Mouse (Mus musculus) embryonic fibroblast, embryonic 13.5 days (primary cell): ENCODE data around the gene Pphln1.

ENCODE experiments used
- CTCF ChIP-seq: IDR thresholded peaks from 2 replicates; pipeline ENCODE4 v1.5.1; 2011; ENCODE audit warnings: mild to moderate bottlenecking, control low read depth, low read length, moderate library complexity, borderline replicate concordance; ENCODE audit not compliant: insufficient read depth
- POLR2A ChIP-seq: IDR thresholded peaks from 2 replicates; pipeline ENCODE4 v1.6.1; 2011; ENCODE audit warnings: low read depth, mild to moderate bottlenecking, control low read depth, low read length, moderate library complexity

DNA sequence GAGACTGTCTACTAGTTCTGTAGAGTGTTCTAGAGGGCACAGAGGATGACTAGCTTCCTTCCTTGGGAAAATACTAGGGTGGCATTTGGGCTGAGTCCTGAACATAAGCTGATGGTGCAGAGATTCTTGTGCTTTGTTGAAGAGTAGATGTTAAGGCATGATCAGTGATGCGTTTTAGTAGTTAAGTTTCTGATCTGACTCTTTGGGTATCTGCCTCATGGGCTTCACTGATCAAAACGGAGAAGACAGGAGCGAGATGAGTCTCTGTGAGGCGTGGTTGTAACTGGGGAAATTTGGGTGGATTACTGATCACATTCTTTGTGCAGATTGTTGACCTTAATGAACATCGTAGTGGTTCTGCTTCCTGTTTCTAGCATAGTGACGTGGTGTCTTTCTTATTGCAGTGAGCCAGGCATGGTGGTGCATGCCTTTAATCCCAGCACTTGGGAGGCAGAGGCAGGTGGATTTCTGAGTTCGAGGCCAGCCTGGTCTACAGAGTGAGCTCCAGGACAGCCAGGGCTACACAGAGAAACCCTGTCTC, 7.4 kb downstream of the Pphln1 start:
- TF ChIP-seq POLR2A (no peak), CTCF (no peak)
